Mouse (Mus musculus) left cerebral cortex, adult 18-20 months (tissue): ENCODE measurements around the gene Plpp1. TPM values are rescaled to one million over a fixed set of nuclear protein-coding genes. Genes with fewer than 3 reads are reported as not detected.
A peak's percentile ranks its signal among the peaks of the same experiment; 100 is the strongest.

Experiments
- DNase-seq, 2 experiments: peaks; one replicate each; pipeline ENCODE4 v3.0.0; 2021 to 2022; ENCODE audit warnings: low spot score in 2 of 2, mixed read lengths in 1 of 2
- total RNA-seq, 2 experiments: library from RNA; stranded (reverse); gene quantifications; 2 replicates each; pipeline ENCODE4 v1.2.3; 2021

The Plpp1 gene
- total RNA-seq, 2 experiments from 2014 or later, result 26.7 to 33.7 TPM

GRCm38 (mm10) chr13:112857921-112858320 is 57.3 kb downstream of the Plpp1 start:
- DNase-seq, result no peak

GRCm38 (mm10) chr13:112859574-112860134 is 59.1 kb downstream of the Plpp1 start:
- DNase-seq, result no peak

- no peak for DNase-seq
Measured at GRCm38 (mm10) chr13:112860370-112860769, 59.8 kb downstream of the Plpp1 start.

GRCm38 (mm10) chr13:112860911-112861310 is 60.3 kb downstream of the Plpp1 start:
- no peak for DNase-seq

GRCm38 (mm10) chr13:112861825-112862306 is 61.3 kb downstream of the Plpp1 start:
- DNase-seq, result no peak

GRCm38 (mm10) chr13:112862342-112862741 is 61.8 kb downstream of the Plpp1 start:
- no peak for DNase-seq

- DNase-seq, result no peak
Measured at GRCm38 (mm10) chr13:112862978-112863677, 62.5 kb downstream of the Plpp1 start.

GRCm38 (mm10) chr13:112866782-112867181 is 66.2 kb downstream of the Plpp1 start:
- no peak for DNase-seq

- DNase-seq, result no peak
Measured at GRCm38 (mm10) chr13:112867381-112867780, 66.8 kb downstream of the Plpp1 start.

GRCm38 (mm10) chr13:112870039-112870690 is 69.6 kb downstream of the Plpp1 start:
- no peak for DNase-seq

GRCm38 (mm10) chr13:112871500-112872266 is 71.1 kb downstream of the Plpp1 start:
- DNase-seq, result no peak

GRCm38 (mm10) chr13:112887234-112887633 is 86.6 kb downstream of the Plpp1 start:
- no peak for DNase-seq

GRCm38 (mm10) chr13:112902176-112902575 is 101.6 kb downstream of the Plpp1 start:
- no peak for DNase-seq

- peak; percentile 25 to 27 for DNase-seq
Measured at GRCm38 (mm10) chr13:112909663-112910062, 109.1 kb downstream of the Plpp1 start.

GRCm38 (mm10) chr13:112910434-112910833 is 109.8 kb downstream of the Plpp1 start:
- DNase-seq, result no peak

Other genes starting within 250 kb of the Plpp1 start
- under 1 TPM in 1 of 2 experiments, not detected in 1; 0.12 TPM for gene Il31ra, start 206.4 kb upstream of the Plpp1 start, total RNA-seq
- gene Ddx4, start 148.3 kb upstream of the Plpp1 start, total RNA-seq, result 1 to 10 TPM; 1.6 to 1.7 TPM
- gene Slc38a9, start 140.0 kb upstream of the Plpp1 start, total RNA-seq, result 10 to 100 TPM; 24.3 to 25.4 TPM
- gene Mtrex, start 126.6 kb downstream of the Plpp1 start, total RNA-seq, result 10 to 100 TPM; 46.3 to 46.7 TPM
- 10 to 100 TPM; 21.4 to 21.9 TPM for gene Dhx29, start 126.7 kb downstream of the Plpp1 start, total RNA-seq
- 1 to 10 TPM; 1.4 to 1.9 TPM for gene Ccno, start 187.0 kb downstream of the Plpp1 start, total RNA-seq
- gene Mcidas, start 193.1 kb downstream of the Plpp1 start, total RNA-seq, result under 1 TPM; 0.30 to 0.45 TPM
- gene Cdc20b, start 234.3 kb downstream of the Plpp1 start, total RNA-seq, result not detected
- gene Gpx8, start 245.6 kb downstream of the Plpp1 start, total RNA-seq, result 1 to 10 TPM; 5.2 to 6.0 TPM